Mouse (Mus musculus): ENCODE measurements at regions not wholly inside any gene's neighbourhood (a gene's known extent, or its start where the extent isn't known, plus 50 kb on each side); places are given as distances from the start of the nearest gene placed in this dataset.

DNA sequence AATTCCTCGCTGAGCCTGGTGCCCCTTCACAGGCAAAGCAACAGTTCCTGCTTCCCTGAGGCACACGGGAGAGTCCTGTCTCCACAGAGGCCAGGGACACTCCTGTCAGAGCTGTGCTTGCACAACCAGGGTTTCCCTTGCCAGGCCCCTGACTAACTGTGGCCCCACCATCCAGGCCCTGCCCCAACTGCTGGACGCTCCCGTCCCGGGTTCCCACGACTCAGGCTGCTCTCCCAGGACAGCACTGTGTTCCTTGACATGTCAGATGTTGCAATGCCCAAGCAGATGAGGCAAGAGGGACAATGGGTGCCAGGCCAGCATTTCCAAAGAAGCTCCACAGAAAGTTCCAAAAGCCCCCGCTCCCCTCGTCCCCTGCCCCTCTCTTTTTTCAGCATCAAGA is 250.4 kb downstream of the Bcl11b start:
- DNase-seq (ENCODE audit: low spot score) (no peak), ATAC-seq (replicated peaks; ENCODE audit: low FRiP score, low read depth) (no peak)
- WGBS = 60% methylated on average over 8 of the region's 8 CpGs
- H3K9ac ChIP-seq (ENCODE audit: low read depth, low read length) = no peak overlapping the region
- no peaks in the 10 kb centered on the region for H3K9me3 ChIP-seq (replicated peaks; ENCODE audit: low read length)
- H3K27me3 ChIP-seq (ENCODE audit: insufficient read depth, low read length) = no peaks in the 10 kb centered on the region
- H3K4me3 ChIP-seq (replicated peaks; ENCODE audit: low read depth, low read length) = no peak overlapping the region
- H3K27ac ChIP-seq = no peak overlapping the region
- no peak overlapping the region for H3K4me2 ChIP-seq (ENCODE audit: low read length)
- H3K4me1 ChIP-seq (replicated peaks; ENCODE audit: insufficient read depth, low read length) = no peaks in the 10 kb centered on the region
- no peak for TF ChIP-seq CTCF (IDR thresholded peaks at IDR 0.05; ENCODE audit: low read depth)
- no peaks in the 10 kb centered on the region for H3K36me3 ChIP-seq (ENCODE audit: insufficient read depth, low read length)

DNA sequence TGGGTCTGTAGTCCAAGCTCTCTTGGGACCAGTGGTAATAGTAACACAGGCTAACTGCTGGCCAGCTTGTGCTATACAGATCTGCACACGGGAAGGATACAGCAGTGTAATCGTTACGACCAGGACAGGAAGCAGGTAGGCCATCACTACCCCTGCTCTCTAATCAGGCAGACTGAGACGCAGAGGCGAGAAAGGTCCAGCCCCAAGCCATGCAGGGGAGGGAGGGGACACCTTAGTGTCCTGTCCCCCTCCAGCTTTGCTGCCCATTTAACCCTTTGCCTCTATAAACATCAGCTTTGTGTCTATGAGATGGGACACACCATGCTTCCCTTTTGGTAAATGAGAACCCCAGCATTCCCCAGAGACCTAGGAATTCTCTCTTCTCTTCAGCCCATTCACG is 249.9 kb downstream of the Bcl11b start:
- Histone ChIP-seq H3K9me3 (replicated peaks; ENCODE audit: low read length) (no peaks in the 10 kb centered on the region), H3K36me3 (ENCODE audit: insufficient read depth, low read length) (no peaks in the 10 kb centered on the region), H3K27ac (no peak overlapping the region), H3K4me1 (replicated peaks; ENCODE audit: insufficient read depth, low read length) (no peaks in the 10 kb centered on the region), H3K4me3 (replicated peaks; ENCODE audit: low read depth, low read length) (no peak overlapping the region), H3K27me3 (ENCODE audit: insufficient read depth, low read length) (no peaks in the 10 kb centered on the region), H3K4me2 (ENCODE audit: low read length) (no peak overlapping the region), H3K9ac (ENCODE audit: low read depth, low read length) (no peak overlapping the region)
- 65% methylated on average over 6 of the region's 6 CpGs for WGBS
- no peak for DNase-seq (ENCODE audit: low spot score)
- no peak for ATAC-seq (replicated peaks; ENCODE audit: low FRiP score, low read depth)
- TF ChIP-seq CTCF (IDR thresholded peaks at IDR 0.05; ENCODE audit: low read depth) = no peak

DNA sequence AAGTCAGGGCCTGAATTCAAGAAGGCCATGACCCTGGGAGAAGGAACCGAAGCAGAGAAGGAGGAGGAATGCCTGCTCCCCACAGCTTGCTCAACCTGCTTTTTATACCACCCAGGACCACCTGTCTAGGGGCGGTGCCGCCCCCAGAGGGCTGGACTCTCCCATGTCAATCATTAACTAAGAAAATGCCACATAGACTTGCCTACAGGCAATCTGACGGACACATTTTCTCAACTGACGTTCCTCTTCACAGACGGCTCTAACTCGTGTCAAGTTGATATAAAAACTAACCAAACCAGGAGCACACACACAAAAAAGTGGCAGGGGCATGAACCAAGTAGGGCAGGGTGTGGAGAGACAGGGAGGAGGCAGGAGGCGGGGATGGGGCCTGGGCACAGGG is 248.5 kb downstream of the Bcl11b start:
- H3K9me3 ChIP-seq (replicated peaks; ENCODE audit: low read length) = no peaks in the 10 kb centered on the region
- no peak overlapping the region for H3K27ac ChIP-seq
- no peak for DNase-seq (ENCODE audit: low spot score)
- no peaks in the 10 kb centered on the region for H3K36me3 ChIP-seq (ENCODE audit: insufficient read depth, low read length)
- no peak for TF ChIP-seq CTCF (IDR thresholded peaks at IDR 0.05; ENCODE audit: low read depth)
- no peak overlapping the region for H3K4me3 ChIP-seq (replicated peaks; ENCODE audit: low read depth, low read length)
- WGBS = 62% methylated on average over 8 of the region's 8 CpGs
- no peaks in the 10 kb centered on the region for H3K27me3 ChIP-seq (ENCODE audit: insufficient read depth, low read length)
- no peak overlapping the region for H3K9ac ChIP-seq (ENCODE audit: low read depth, low read length)
- H3K4me1 ChIP-seq (replicated peaks; ENCODE audit: insufficient read depth, low read length) = no peaks in the 10 kb centered on the region
- ATAC-seq (replicated peaks; ENCODE audit: low FRiP score, low read depth) = no peak; the same call in 1 of the 2 replicates
- no peak overlapping the region for H3K4me2 ChIP-seq (ENCODE audit: low read length)

DNA sequence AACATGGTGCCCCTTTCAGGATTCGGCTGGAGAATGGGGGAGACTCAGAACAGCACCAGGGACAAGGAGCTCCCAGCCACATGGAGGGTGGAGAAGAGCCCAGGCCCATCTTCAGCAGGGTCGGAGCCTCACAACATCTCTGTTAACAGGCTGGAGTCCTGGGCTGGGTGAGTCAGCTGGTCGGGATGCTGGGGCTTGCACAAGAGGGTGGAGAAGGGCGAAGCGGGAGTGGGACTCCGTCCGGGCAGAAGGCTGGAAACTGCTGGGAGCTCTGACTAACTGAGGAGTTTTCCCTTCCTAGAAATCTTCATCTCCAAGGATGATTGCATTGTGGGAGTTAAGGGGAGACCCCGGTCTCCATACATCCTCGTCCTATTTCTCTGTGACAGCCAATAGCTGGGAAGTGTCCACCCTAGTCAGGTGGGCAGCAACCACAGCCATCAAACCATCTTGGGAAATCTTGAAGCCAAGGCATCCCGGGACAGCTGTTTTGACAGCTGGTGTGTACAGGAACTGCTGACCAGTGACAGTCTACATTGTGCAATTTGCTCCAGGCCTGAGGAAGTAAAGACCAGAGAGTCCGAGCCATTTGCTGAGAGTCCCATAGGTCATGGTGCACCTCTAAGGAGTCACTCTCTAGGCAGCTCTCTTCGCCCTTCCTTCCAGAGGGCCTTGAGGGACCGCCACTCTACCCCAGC is 247.4 kb downstream of the Bcl11b start:
- 81% methylated on average over 13 of the region's 13 CpGs for WGBS
- TF ChIP-seq CTCF (IDR thresholded peaks at IDR 0.05; ENCODE audit: low read depth) = no peak
- DNase-seq (ENCODE audit: low spot score) = no peak
- Histone ChIP-seq H3K4me3 (replicated peaks; ENCODE audit: low read depth, low read length) (no peak overlapping the region), H3K27ac (no peak overlapping the region), H3K36me3 (ENCODE audit: insufficient read depth, low read length) (no peaks in the 10 kb centered on the region), H3K9ac (ENCODE audit: low read depth, low read length) (no peak overlapping the region), H3K27me3 (ENCODE audit: insufficient read depth, low read length) (no peaks in the 10 kb centered on the region), H3K4me2 (ENCODE audit: low read length) (no peak overlapping the region), H3K4me1 (replicated peaks; ENCODE audit: insufficient read depth, low read length) (no peaks in the 10 kb centered on the region), H3K9me3 (replicated peaks; ENCODE audit: low read length) (no peaks in the 10 kb centered on the region)
- no peak for ATAC-seq (replicated peaks; ENCODE audit: low FRiP score, low read depth)

DNA sequence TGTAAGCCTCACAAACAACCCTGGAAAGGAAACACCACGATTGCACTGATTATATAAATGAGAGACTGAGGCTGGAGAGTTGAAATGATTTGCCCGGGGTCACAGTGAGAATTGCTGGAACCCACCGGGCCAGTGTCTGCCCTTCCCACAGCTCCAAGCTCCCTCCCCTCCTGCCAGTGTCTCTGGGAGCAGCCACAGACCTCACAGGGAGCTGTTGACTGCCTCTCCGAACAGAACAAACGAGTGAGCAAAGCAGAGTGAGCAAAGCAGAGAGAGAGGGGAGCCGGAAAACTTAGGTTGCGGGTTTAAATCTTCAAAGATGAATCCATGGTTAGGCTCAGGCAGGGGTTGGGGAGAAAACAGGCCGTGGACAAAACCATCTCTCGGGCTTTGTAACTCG is 246.2 kb downstream of the Bcl11b start:
- Histone ChIP-seq H3K9ac (ENCODE audit: low read depth, low read length) (no peak overlapping the region), H3K4me1 (replicated peaks; ENCODE audit: insufficient read depth, low read length) (no peaks in the 10 kb centered on the region), H3K4me3 (replicated peaks; ENCODE audit: low read depth, low read length) (no peak overlapping the region), H3K27ac (no peak overlapping the region), H3K36me3 (ENCODE audit: insufficient read depth, low read length) (no peaks in the 10 kb centered on the region), H3K27me3 (ENCODE audit: insufficient read depth, low read length) (no peaks in the 10 kb centered on the region), H3K4me2 (ENCODE audit: low read length) (no peak overlapping the region), H3K9me3 (replicated peaks; ENCODE audit: low read length) (no peaks in the 10 kb centered on the region)
- 49% methylated on average over 10 of the region's 10 CpGs for WGBS
- ATAC-seq (replicated peaks; ENCODE audit: low FRiP score, low read depth) (no peak), DNase-seq (ENCODE audit: low spot score) (no peak)
- no peak for TF ChIP-seq CTCF (IDR thresholded peaks at IDR 0.05; ENCODE audit: low read depth)

DNA sequence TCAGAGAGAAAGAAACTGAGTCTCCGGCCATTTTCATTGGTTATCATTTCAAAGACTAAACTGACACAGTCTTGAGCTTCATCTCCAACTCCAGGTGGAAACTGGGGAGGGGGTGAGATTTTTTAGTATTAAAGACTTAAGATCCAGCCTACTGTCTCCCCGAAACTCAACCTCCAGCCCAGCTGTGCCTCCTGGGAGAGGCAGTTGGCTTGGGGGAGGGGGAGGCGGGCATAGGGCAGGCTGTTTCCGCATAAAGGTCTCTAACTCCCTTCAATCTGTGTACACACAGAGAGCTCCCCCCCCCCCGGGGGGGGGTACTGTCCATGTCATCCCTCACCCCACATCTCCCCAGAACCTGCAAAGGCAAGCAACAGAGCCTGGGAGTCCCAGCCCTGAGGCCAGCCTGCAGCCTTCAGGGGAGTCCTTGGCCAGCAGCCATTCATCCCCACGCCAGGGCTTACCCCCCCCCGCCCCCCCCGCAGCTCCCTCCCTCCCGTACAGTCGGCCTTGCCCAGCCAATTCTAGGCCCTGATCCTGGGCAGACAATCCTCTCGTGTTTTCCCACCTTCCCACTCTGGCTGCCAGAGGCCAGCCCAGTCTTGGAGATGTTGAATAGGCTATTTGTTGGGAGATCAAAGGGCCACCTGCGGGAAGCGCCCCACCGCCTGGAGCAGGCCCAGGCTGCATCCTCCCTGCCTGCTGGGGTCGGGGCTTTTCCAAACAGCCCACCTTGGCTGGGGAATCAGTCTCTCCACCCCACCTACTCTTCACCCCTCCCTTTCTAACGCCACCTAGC is 245.2 kb downstream of the Bcl11b start:
- no peak overlapping the region for H3K4me3 ChIP-seq (replicated peaks; ENCODE audit: low read depth, low read length)
- H3K36me3 ChIP-seq (ENCODE audit: insufficient read depth, low read length) = no peaks in the 10 kb centered on the region
- no peaks in the 10 kb centered on the region for H3K27me3 ChIP-seq (ENCODE audit: insufficient read depth, low read length)
- no peak overlapping the region for H3K9ac ChIP-seq (ENCODE audit: low read depth, low read length)
- no peaks in the 10 kb centered on the region for H3K4me1 ChIP-seq (replicated peaks; ENCODE audit: insufficient read depth, low read length)
- no peak for TF ChIP-seq CTCF (IDR thresholded peaks at IDR 0.05; ENCODE audit: low read depth)
- DNase-seq (ENCODE audit: low spot score) (no peak), ATAC-seq (replicated peaks; ENCODE audit: low FRiP score, low read depth) (peak; percentile 49; the same call in 1 of the 2 replicates)
- 17% methylated on average over 16 of the region's 16 CpGs for WGBS
- H3K9me3 ChIP-seq (replicated peaks; ENCODE audit: low read length) = no peaks in the 10 kb centered on the region
- H3K27ac ChIP-seq = no peak overlapping the region
- no peak overlapping the region for H3K4me2 ChIP-seq (ENCODE audit: low read length)

All from kidney, postnatal 0 days (tissue).